Comparison of ENCODE assay signal across 24 mouse cellular contexts in genomic region chr13:25978648-25979047, GRCm38 (mm10).
DNase-seq lines count a peak whose midpoint lies in the region; ATAC-seq and TF ChIP-seq lines count a peak whose summit lies in the region.
"Had no signal": no experiment of that assay in that cellular context is flagged by ENCODE, and none has a peak within 500 bp of the region (broad histone marks: within the 10 kb centered on the region; RNA-seq: fewer than 3 reads in every experiment).

No protein-coding gene starts in this region.

- TF ChIP-seq EP300 in lung, postnatal 0 days (IDR thresholded peaks at IDR 0.05), result no peak

- no peak overlapping the region for H3K9ac ChIP-seq in forebrain, embryonic 13.5 days
- H3K9ac ChIP-seq in forebrain, embryonic 12.5 days, result no peak overlapping the region
- H3K9ac ChIP-seq in lung, postnatal 0 days (replicated peaks; ENCODE audit: low read depth), result no peak overlapping the region
- no peak overlapping the region for H3K9ac ChIP-seq in forebrain, postnatal 0 days
- H3K9ac ChIP-seq in neural tube, embryonic 15.5 days (replicated peaks), result no peak overlapping the region
- H3K9ac ChIP-seq: embryonic facial prominence, embryonic 13.5 days; hindbrain, embryonic 13.5 days; intestine, embryonic 15.5 days had no signal

- no peaks in the 10 kb centered on the region for H3K27me3 ChIP-seq in forebrain, embryonic 13.5 days
- no peaks in the 10 kb centered on the region for H3K27me3 ChIP-seq in forebrain, embryonic 12.5 days
- no peaks in the 10 kb centered on the region for H3K27me3 ChIP-seq in lung, postnatal 0 days (replicated peaks; ENCODE audit: insufficient read depth, low read length)
- H3K27me3 ChIP-seq in forebrain, postnatal 0 days (ENCODE audit: insufficient read depth, low read length), result no peaks in the 10 kb centered on the region
- no peaks in the 10 kb centered on the region for H3K27me3 ChIP-seq in neural tube, embryonic 15.5 days (replicated peaks)
- H3K27me3 ChIP-seq: embryonic facial prominence, embryonic 13.5 days; hindbrain, embryonic 13.5 days; intestine, embryonic 15.5 days had no signal

- no peak for TF ChIP-seq CTCF in lung, postnatal 0 days (IDR thresholded peaks at IDR 0.05)
- TF ChIP-seq CTCF in forebrain, postnatal 0 days (IDR thresholded peaks at IDR 0.05; ENCODE audit: low read depth), result no peak

- H3K4me2 ChIP-seq in forebrain, embryonic 13.5 days, result no peak overlapping the region
- no peak overlapping the region for H3K4me2 ChIP-seq in forebrain, embryonic 12.5 days
- H3K4me2 ChIP-seq in lung, postnatal 0 days (replicated peaks; ENCODE audit: low read depth, low read length), result no peak overlapping the region
- no peak overlapping the region for H3K4me2 ChIP-seq in forebrain, postnatal 0 days (ENCODE audit: low read depth)
- no peak overlapping the region for H3K4me2 ChIP-seq in neural tube, embryonic 15.5 days
- H3K4me2 ChIP-seq: embryonic facial prominence, embryonic 13.5 days; heart, embryonic 11.5 days; hindbrain, embryonic 13.5 days; intestine, embryonic 15.5 days had no signal

- peaks cover 9% of the 10 kb centered on the region for H3K4me1 ChIP-seq in forebrain, embryonic 13.5 days
- H3K4me1 ChIP-seq in forebrain, embryonic 12.5 days, result peaks cover 6% of the 10 kb centered on the region
- H3K4me1 ChIP-seq in lung, postnatal 0 days (ENCODE audit: insufficient read depth, low read depth, low read length), result no peaks in the 10 kb centered on the region
- H3K4me1 ChIP-seq in forebrain, postnatal 0 days (ENCODE audit: insufficient read depth), result no peaks in the 10 kb centered on the region
- no peaks in the 10 kb centered on the region for H3K4me1 ChIP-seq in neural tube, embryonic 15.5 days
- H3K4me1 ChIP-seq: embryonic facial prominence, embryonic 10.5 days; embryonic facial prominence, embryonic 13.5 days; hindbrain, embryonic 13.5 days; intestine, embryonic 15.5 days had no signal

- no peak overlapping the region for H3K4me3 ChIP-seq in forebrain, embryonic 13.5 days
- H3K4me3 ChIP-seq in forebrain, embryonic 12.5 days (replicated peaks), result no peak overlapping the region
- H3K4me3 ChIP-seq in lung, postnatal 0 days (ENCODE audit: low read depth, low read length), result no peak overlapping the region
- H3K4me3 ChIP-seq in forebrain, postnatal 0 days (ENCODE audit: low read depth, low read length), result no peak overlapping the region
- H3K4me3 ChIP-seq in neural tube, embryonic 15.5 days (replicated peaks), result no peak overlapping the region
- H3K4me3 ChIP-seq: embryonic facial prominence, embryonic 10.5 days; embryonic facial prominence, embryonic 13.5 days; erythroblast, embryonic 14.5 days; gastrocnemius, adult 2 months; hindbrain, embryonic 13.5 days; intestine, embryonic 15.5 days had no signal

- no peak overlapping the region for H3K27ac ChIP-seq in forebrain, embryonic 13.5 days
- no peak overlapping the region for H3K27ac ChIP-seq in forebrain, embryonic 12.5 days
- no peak overlapping the region for H3K27ac ChIP-seq in lung, postnatal 0 days (ENCODE audit: low read length)
- no peak overlapping the region for H3K27ac ChIP-seq in forebrain, postnatal 0 days (ENCODE audit: low read depth, low read length)
- no peak overlapping the region for H3K27ac ChIP-seq in neural tube, embryonic 15.5 days (replicated peaks)
- H3K27ac ChIP-seq: embryonic facial prominence, embryonic 10.5 days; embryonic facial prominence, embryonic 13.5 days; gastrocnemius, adult 2 months; hindbrain, embryonic 13.5 days; intestine, embryonic 15.5 days had no signal

- peak; percentile 7 for DNase-seq in lung, postnatal 0 days (ENCODE audit: low spot score)
- no peak for DNase-seq in lung, postnatal 36 days
- peak; percentile 15 for DNase-seq in brain, adult 2 months (ENCODE audit: low read depth, low spot score)
- peak; percentile 2 for DNase-seq in forebrain, postnatal 0 days
- DNase-seq: adrenal gland, adult 8-10 months; adrenal gland, postnatal 25 days; cerebellum, adult 11-12 months; cerebellum, adult 8-10 months; cerebellum, postnatal 36 days; embryo, embryonic 11 days; gastrocnemius, adult 2 months; gastrocnemius, postnatal 14 days; heart, adult 11 months had no signal

- no peaks in the 10 kb centered on the region for H3K9me3 ChIP-seq in forebrain, embryonic 13.5 days (replicated peaks)
- H3K9me3 ChIP-seq in forebrain, embryonic 12.5 days, result no peaks in the 10 kb centered on the region
- no peaks in the 10 kb centered on the region for H3K9me3 ChIP-seq in lung, postnatal 0 days (ENCODE audit: low read length)
- no peaks in the 10 kb centered on the region for H3K9me3 ChIP-seq in forebrain, postnatal 0 days (ENCODE audit: low read length)
- no peaks in the 10 kb centered on the region for H3K9me3 ChIP-seq in neural tube, embryonic 15.5 days (replicated peaks)
- H3K9me3 ChIP-seq: embryonic facial prominence, embryonic 10.5 days; embryonic facial prominence, embryonic 13.5 days; hindbrain, embryonic 13.5 days; intestine, embryonic 15.5 days had no signal

- no peaks in the 10 kb centered on the region for H3K36me3 ChIP-seq in forebrain, embryonic 13.5 days (ENCODE audit: poor library complexity, severe bottlenecking)
- H3K36me3 ChIP-seq in forebrain, embryonic 12.5 days (replicated peaks), result no peaks in the 10 kb centered on the region
- H3K36me3 ChIP-seq in lung, postnatal 0 days (ENCODE audit: insufficient read depth, low read length), result no peaks in the 10 kb centered on the region
- no peaks in the 10 kb centered on the region for H3K36me3 ChIP-seq in forebrain, postnatal 0 days (ENCODE audit: insufficient read depth)
- H3K36me3 ChIP-seq in neural tube, embryonic 15.5 days, result no peaks in the 10 kb centered on the region
- H3K36me3 ChIP-seq: embryonic facial prominence, embryonic 10.5 days; embryonic facial prominence, embryonic 13.5 days; hindbrain, embryonic 13.5 days; intestine, embryonic 15.5 days had no signal

- 50% methylated on average over 1 of the region's 1 CpGs for WGBS in forebrain, embryonic 13.5 days
- WGBS in forebrain, embryonic 12.5 days, result 58% methylated on average over 1 of the region's 1 CpGs
- 53% methylated on average over 1 of the region's 1 CpGs for WGBS in lung, postnatal 0 days
- WGBS in forebrain, postnatal 0 days, result 27% methylated on average over 1 of the region's 1 CpGs
- WGBS in neural tube, embryonic 15.5 days, result 58% methylated on average over 1 of the region's 1 CpGs

- ATAC-seq in forebrain, embryonic 13.5 days, result peak; percentile 84; the same call in 1 of the 2 replicates
- ATAC-seq in forebrain, embryonic 12.5 days (ENCODE audit: low FRiP score), result no peak
- no peak for ATAC-seq in lung, postnatal 0 days
- ATAC-seq in forebrain, postnatal 0 days, result peak; percentile 48; the same call in 1 of the 2 replicates
- no peak for ATAC-seq in neural tube, embryonic 15.5 days (ENCODE audit: low FRiP score)
- ATAC-seq: activated CD4-positive, CD25-positive, alpha-beta regulatory T cell, adult 4 months; hindbrain, embryonic 16.5 days; intestine, embryonic 15.5 days had no signal

Comparison
In these comparisons a context has a peak if more than half of its experiments do, and no peak if none do; other contexts are left out.
1. ATAC-seq: peak in forebrain, embryonic 13.5 days (single experiment) and forebrain, postnatal 0 days (single experiment); none in forebrain, embryonic 12.5 days (single experiment), lung, postnatal 0 days (single experiment) and neural tube, embryonic 15.5 days (single experiment).